Mouse (Mus musculus) small intestine, adult 2 months (tissue): Measurements from ENCODE around the gene Clca3a2. TPM values are rescaled to one million over a fixed set of nuclear protein-coding genes. Genes with fewer than 3 reads are reported as not detected.
A peak's percentile ranks its signal among the peaks of the same experiment; 100 is the strongest.
"Not testable (repeated sequence)": the region's sequence is repeated elsewhere in the genome, so short reads cannot be mapped to it uniquely, and the experiment has no call there.

Source experiments
- H3K27ac ChIP-seq: fragments of 200-500 bp; 2 replicates; pipeline ENCODE4 v1.5.1; 2012; ENCODE audit warnings: low read depth, low read length, control low read depth, inconsistent platforms; ENCODE audit not compliant: insufficient read depth
- H3K27me3 ChIP-seq: fragments of 200-500 bp; 2 replicates; pipeline ENCODE4 v1.6.1; 2012; ENCODE audit warnings: mild to moderate bottlenecking, moderate library complexity, low read length, inconsistent platforms; ENCODE audit not compliant: control insufficient read depth, insufficient read depth
- H3K36me3 ChIP-seq: fragments of 200-500 bp; 2 replicates; pipeline ENCODE4 v1.6.1; 2012; ENCODE audit warnings: mild to moderate bottlenecking, low read length, control low read depth, inconsistent platforms; ENCODE audit not compliant: control insufficient read depth, insufficient read depth
- H3K4me1 ChIP-seq: fragments of 200-500 bp; 2 replicates; pipeline ENCODE4 v1.6.1; 2012; ENCODE audit warnings: low read length, inconsistent platforms, mixed read lengths; ENCODE audit not compliant: control insufficient read depth, insufficient read depth, insufficient read length
- H3K4me3 ChIP-seq: fragments of 200-500 bp; 2 replicates; pipeline ENCODE4 v1.5.1; 2012; ENCODE audit warnings: low read depth, mild to moderate bottlenecking, control low read depth, inconsistent platforms, low read length, moderate library complexity
- CTCF ChIP-seq: fragments of 200-500 bp; IDR thresholded peaks from 2 replicates; pipeline ENCODE4 v1.5.1; 2012; ENCODE audit warnings: low read depth, mild to moderate bottlenecking, control low read depth, inconsistent platforms, low read length, moderate library complexity, mixed read lengths; ENCODE audit not compliant: insufficient replicate concordance, insufficient read length; ENCODE audit errors: extremely low read depth
- POLR2A ChIP-seq: fragments of 200-500 bp; IDR thresholded peaks from 2 replicates; pipeline ENCODE4 v1.6.1; 2012; ENCODE audit warnings: low read depth, mild to moderate bottlenecking, control low read depth, inconsistent platforms, low read length, moderate library complexity
- WGBS: fragments of 180-500 bp; shearing (Covaris S2); methylation state at CpG from one replicate; pipeline ENCODE4 v1.1.7; 2018; 5-methylcytosine and 5-hydroxymethylcytosine counted together
- polyA plus RNA-seq: library from polyadenylated mRNA; depleted of rRNA; stranded (reverse); fragments of >200 nt; gene quantifications from 2 replicates; pipeline ENCODE4 v1.2.3, GENCODE M21; 2012; rRNA removed

The Clca3a2 gene
- polyA plus RNA-seq: 2.4 and 4.4 TPM in 2 replicates

- WGBS: 21% methylated on average over 6 of the region's 6 CpGs
- Histone ChIP-seq H3K4me3 (peak within 1 kb of the TSS; percentile 35; the same call in 1 of the 2 replicates), H3K27ac (peak within 1 kb of the TSS; percentile 5; the same call in 1 of the 2 replicates)
- not testable (repeated sequence) for H3K27me3 ChIP-seq, H3K4me1 ChIP-seq, H3K36me3 ChIP-seq
These were observed at the start of gene Clca3a2 for GRCm38 (mm10) chr3:144819219-144819618. TSS of gene Clca3a2 (minus strand) at chr3:144819494.

- H3K4me3 ChIP-seq: no peak overlapping the region
These were observed 30.3 kb upstream of the Clca3a2 start for GRCm38 (mm10) chr3:144849584-144849983.

GRCm38 (mm10) chr3:144849014-144849556 lies 29.8 kb upstream of the Clca3a2 start, which contains the start of gene Clca3b:
TSS of gene Clca3b (minus strand) at chr3:144849357.
- 24% methylated on average over 9 of the region's 9 CpGs for WGBS
- H3K27ac ChIP-seq: peak within 1 kb of the TSS; percentile 20

More at GRCm38 (mm10) chr3:144849584-144849983, 30.3 kb upstream of the Clca3a2 start:
- Histone ChIP-seq H3K27me3 (no peaks in the 10 kb centered on the region), H3K4me1 (peaks cover 4% of the 10 kb centered on the region), H3K27ac (no peak overlapping the region), H3K36me3 (0 out of 2 replicates have a peak, but pooled peaks cover 1% of the 10 kb centered on the region)
- no peak for TF ChIP-seq POLR2A
- 5% methylated on average over 4 of the region's 4 CpGs for WGBS

GRCm38 (mm10) chr3:144827257-144827656 lies 8.0 kb upstream of the Clca3a2 start:
- TF ChIP-seq POLR2A: no peak
- TF ChIP-seq CTCF: no peak
- H3K4me1 ChIP-seq: no peaks in the 10 kb centered on the region
- no peak overlapping the region for H3K4me3 ChIP-seq
- H3K27me3 ChIP-seq: no peaks in the 10 kb centered on the region
- H3K27ac ChIP-seq: no peak overlapping the region
- 80% methylated on average over 6 of the region's 6 CpGs for WGBS
- H3K36me3 ChIP-seq: peaks cover 2% of the 10 kb centered on the region

More at GRCm38 (mm10) chr3:144849014-144849556, 29.8 kb upstream of the Clca3a2 start, which contains the start of gene Clca3b:
- 0 out of 2 replicates have a peak within 1 kb of the TSS, but pooled peaks have one; percentile 25 for H3K4me3 ChIP-seq
- H3K4me1 ChIP-seq, H3K36me3 ChIP-seq, H3K27me3 ChIP-seq: not testable (repeated sequence)

- H3K27me3 ChIP-seq: no peaks in the 10 kb centered on the region
- WGBS: 15% methylated on average over 10 of the region's 10 CpGs
- peaks cover 4% of the 10 kb centered on the region for H3K36me3 ChIP-seq
- 0 out of 2 replicates have a peak, but pooled peaks cover 2% of the 10 kb centered on the region for H3K4me1 ChIP-seq
- H3K4me3 ChIP-seq: no peak overlapping the region
- TF ChIP-seq CTCF (peak; percentile 81; the same call in 1 of the 2 replicates), POLR2A (no peak)
- H3K27ac ChIP-seq: no peak overlapping the region
These were observed 5.9 kb upstream of the Clca3a2 start for GRCm38 (mm10) chr3:144825151-144825550.

- WGBS: 78% methylated on average over 5 of the region's 5 CpGs
- no peak for TF ChIP-seq POLR2A
- no peak for TF ChIP-seq CTCF
These were observed 4.0 kb upstream of the Clca3a2 start for GRCm38 (mm10) chr3:144823331-144823730.

GRCm38 (mm10) chr3:144820632-144821031 lies 1.3 kb upstream of the Clca3a2 start:
- Histone ChIP-seq H3K4me1 (0 out of 2 replicates have a peak, but pooled peaks cover 4% of the 10 kb centered on the region), H3K36me3 (peaks cover 5% of the 10 kb centered on the region; the same call in 1 of the 2 replicates), H3K27me3 (no peaks in the 10 kb centered on the region), H3K27ac (no peak overlapping the region), H3K4me3 (no peak overlapping the region)
- WGBS: 14% methylated on average over 1 of the region's 1 CpGs
- TF ChIP-seq CTCF (no peak), POLR2A (no peak)

More at GRCm38 (mm10) chr3:144823331-144823730, 4.0 kb upstream of the Clca3a2 start:
- no peak overlapping the region for H3K4me3 ChIP-seq
- no peaks in the 10 kb centered on the region for H3K27me3 ChIP-seq
- no peak overlapping the region for H3K27ac ChIP-seq
- 0 out of 2 replicates have a peak, but pooled peaks cover 4% of the 10 kb centered on the region for H3K4me1 ChIP-seq
- H3K36me3 ChIP-seq: peaks cover 4% of the 10 kb centered on the region

GRCm38 (mm10) chr3:144813336-144813735 lies 6.0 kb downstream of the Clca3a2 start:
- not testable (repeated sequence) for H3K27me3 ChIP-seq, H3K36me3 ChIP-seq, H3K4me1 ChIP-seq, H3K27ac ChIP-seq, H3K4me3 ChIP-seq
- WGBS: 90% methylated on average over 6 of the region's 6 CpGs
